Mouse (Mus musculus): ENCODE measurements around the gene Cacna1b.

Cacna1b gene

DNA sequence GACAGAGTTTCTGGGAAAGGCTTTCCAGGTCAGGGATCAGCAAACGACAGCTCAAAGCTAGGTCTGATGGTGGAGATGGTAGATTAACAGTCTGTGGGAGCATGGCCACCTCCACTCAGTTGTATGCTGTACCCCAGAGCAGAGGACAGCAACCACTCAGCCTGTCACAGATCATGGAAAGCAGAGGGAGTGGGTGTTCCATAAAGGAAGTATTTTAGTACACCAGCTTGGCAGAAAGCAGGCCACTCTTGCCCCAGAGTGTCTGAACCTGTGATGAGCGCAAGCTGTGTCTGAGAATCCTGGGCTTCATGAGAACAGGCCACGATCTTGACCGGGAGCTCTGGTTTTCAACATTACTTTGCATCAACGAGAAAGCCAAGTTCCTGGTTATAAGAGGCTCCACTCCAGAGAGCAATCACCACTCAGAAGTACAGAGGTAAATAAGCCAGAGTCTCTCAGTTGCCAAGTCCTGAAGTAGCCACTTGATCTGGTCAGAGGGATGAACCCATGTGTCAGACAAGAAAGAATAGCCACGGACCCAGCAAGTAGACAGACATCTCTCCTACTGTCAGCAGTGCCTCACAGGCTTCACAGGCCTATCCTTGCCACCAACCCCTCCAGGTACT lies 103.7 kb downstream of the Cacna1b start:
- in situ Hi-C loops (cut with MboI, MseI), result no loop called here

DNA sequence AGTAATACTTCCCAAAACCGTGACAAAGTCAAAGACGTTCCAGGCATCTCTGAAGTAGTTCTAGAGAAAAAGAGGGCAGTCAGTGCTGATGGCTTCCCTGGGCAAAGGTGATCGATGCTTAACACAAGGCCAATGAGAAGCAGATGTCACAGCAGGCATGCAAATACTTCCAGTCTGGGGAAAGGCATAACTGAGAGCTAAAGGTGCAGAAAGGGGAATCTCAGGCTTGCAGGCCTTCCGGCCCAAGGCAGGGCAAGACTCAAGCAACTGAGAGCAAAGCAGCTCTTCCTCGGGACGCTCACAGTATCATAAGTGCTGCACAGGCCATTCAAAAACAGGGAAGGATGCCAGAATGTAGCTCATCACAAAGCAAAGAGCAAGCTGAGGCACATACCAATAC lies 114.4 kb downstream of the Cacna1b start:
- in situ Hi-C loops (cut with MboI, MseI), result no loop called here

DNA sequence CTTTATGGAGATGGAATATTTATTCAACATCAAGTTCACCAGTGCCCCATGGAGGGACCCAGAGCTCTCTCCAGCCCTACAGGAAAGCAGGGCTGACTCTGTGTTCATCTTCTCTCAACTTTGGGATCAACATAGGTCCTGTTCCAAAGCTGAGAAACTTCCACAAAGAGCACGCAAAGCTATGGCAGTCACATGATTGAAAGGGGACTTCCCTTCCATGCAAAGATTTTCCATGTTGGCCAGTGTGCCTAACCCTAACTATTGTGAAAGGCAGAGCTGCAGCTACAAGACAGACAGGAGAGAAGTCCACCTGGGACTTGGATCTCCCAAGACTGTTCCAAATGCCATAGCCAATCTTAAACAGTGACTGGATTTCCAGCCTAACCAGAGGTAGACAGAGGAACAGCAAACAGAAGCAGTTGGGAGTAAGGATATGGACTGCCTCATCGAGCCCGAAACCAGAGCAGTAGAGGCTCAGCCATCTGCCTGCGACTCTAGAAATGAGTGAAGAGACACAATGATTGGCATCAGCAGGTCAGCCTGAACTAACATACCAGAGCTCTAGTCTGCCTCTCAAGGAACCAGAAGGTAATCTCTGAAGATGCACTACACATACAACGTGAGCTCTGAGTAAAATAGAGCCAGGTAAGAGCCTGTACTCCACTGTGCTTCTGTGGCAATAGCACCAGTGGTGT lies 116.4 kb downstream of the Cacna1b start:
- in situ Hi-C loops (cut with MboI, MseI), result no loop called here

DNA sequence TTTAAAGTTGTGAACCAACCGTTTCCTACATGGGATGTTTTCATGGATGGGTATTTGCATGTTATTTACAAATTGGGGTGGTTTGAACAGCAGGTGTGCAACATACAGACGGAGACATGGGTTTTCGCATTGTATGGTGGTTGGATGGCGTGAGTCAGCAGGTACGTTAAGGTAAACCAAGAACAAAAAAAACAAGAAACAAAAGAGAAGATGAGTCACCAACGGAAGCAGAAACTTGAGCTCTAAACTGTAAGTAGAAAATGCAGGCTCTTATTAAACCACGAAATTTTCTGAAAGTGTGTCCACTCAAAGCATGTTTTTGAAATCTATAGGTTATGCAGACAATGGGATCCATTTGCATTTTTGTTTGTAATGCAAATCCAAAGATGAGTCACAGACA lies 120.1 kb downstream of the Cacna1b start:
- in situ Hi-C loops (cut with MboI, MseI), result no loop called here

DNA sequence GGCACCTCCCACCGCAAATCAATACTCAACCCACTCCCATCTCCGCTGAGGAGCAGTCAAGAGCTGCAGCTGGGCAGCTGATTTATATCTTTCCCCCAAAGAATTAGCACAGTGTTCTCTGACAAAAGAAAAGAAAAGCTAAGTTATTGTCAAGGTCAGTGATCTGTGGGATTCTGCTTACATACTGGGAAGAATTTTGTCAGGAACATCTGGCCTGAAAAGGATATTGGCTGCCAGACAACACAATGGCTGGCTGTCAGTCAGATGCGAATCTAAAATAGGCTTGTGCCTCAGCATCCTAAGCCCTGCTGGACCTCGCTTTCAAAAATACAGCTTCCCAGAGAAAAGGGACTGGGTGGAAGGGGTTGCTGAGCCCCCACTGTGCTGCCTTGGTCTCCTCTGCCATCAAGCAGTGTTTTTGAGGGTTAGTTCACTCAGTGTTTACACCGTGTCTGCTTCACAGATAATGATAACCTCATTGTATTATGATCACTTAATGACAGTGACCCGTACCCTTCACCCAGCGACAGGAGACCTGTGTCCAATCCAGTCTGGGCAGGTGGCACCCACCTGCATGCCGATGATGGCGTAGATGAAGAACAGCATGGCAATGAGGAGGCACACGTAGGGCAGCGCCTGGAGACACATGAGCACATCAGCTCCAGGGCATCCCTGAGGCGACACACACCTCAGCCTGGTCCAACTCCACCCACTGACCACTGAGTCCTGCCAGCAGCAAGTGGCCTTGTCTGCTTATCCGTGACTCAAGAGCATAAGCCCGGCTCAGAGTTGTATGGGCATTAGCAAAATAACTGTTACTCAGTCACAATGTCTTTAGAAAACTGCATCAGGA lies 124.6 kb downstream of the Cacna1b start:
- in situ Hi-C loops (cut with MboI, MseI), result no loop called here

DNA sequence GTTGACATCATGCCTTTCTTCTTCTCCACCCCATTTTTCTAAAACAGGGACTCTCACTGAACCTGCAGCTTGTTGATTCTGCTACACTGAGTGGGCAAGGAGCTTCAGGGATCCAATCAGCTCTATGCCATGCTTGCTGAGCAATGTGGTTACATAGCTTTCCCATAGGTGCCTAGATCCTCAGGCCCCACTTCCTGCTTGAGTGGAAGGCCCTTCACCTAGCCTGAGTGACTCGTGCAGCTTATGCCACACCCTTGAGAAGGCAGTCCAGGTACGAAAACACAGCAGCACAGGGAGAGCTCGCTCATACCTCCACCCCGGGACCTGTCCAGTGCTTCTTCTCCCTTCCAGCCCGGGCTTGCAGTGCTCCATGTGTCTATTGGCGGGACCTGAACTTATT lies 129.3 kb downstream of the Cacna1b start:
- in situ Hi-C loops (cut with MboI, MseI), result no loop called here

DNA sequence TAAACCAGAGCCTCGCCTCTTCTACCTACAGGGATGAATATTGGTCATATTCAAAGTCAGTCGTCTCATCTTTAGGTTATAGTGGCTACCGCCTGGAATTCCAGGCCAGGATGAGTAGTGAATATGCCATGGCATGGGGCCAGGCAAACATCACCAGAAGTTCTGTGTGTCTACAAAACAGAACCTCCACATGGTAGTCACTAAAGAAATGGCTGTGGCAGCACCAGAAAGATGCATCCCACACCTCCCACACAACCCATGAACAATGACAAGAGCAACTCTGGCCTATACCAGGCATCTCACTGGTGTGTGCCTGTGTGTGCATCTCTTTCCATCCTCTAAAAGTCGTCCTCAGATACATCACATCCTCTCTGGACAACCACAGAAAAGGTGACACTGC lies 145.8 kb downstream of the Cacna1b start:
- in situ Hi-C loops (cut with MboI, MseI), result loop anchor here (5.0 kb wide), 1 partner anchor 85 kb away; no protein-coding TSS in a partner anchor

DNA sequence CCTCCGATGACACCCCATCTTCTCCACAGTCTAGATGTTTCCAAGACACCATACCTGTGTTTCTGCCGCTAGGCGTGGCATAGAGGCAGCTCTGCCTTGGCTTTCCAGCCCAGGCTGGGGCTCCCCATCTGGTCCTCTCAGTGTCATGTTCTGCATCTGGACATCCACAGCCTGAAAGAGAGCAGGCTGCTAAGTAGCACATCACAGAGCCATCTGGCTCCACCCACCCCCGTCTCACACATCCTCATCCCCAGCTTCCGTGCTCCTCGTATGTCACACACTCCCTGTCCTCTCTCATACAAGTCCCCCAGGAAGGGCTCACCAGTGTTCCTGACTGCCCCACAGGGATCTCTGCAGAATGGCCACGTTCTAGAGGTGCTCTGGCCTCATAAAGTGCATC lies 153.2 kb downstream of the Cacna1b start:
- in situ Hi-C loops (cut with MboI, MseI), result no loop called here

DNA sequence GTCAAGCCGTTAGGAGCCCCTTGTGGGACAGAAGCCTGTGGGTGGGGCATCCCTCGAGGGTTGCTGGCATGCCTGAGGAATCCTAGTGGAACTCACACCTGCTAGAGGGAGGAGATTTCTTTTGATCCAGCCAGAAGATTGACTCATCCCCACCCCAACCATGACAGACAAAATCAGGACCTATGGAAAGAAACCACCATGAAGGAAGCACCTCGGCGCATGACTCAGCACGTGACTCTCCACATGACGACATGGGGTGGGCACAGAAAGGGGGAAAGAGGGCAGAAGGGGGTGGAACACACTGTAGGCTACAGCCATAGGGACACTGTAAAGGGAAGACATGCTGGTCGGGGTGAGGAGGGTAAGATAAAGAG lies 154.2 kb downstream of the Cacna1b start:
- in situ Hi-C loops (cut with MboI, MseI), result no loop called here

DNA sequence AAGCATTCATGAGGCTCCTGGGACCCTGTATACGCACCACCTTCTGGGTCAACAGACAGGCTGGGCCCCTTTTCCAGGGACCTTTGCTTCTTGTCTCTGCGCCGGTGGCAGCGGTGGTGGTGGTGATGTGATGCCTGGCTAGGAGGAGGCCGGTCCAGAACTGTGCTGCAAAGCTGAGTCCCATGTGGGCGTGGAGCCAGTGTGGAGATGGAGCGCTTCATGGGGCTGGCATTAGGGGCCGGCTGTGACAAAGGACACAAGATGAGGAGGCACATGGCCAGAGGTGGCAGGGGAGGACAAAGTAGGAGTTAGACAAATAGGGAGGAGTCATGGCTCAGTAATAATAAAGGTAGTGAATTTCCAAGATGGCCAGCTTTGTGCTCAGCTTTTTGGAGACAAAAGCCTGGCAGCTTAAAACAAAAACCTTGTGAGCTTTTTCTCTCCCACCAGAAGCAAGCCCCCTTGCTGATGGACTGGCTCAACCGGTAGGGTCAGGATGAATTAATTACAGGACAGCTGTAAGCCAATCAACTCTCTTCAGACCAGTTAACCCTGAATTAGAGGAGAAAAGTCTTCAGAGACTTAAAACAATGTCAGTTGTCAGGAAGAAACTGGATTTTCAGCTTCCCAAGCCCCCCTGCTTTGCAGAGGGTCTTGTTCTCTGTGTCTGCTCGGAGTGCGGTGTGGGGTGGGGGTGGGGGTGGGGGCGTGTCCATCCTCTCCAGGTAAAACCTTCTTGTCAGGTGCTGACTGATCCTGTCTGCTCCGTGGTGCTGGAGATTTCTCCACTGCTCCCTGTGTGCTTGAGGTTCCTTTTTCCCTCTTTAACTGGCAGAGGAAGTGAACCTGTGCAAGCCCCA lies 154.8 kb downstream of the Cacna1b start:
- in situ Hi-C loops (cut with MboI, MseI), result no loop called here

DNA sequence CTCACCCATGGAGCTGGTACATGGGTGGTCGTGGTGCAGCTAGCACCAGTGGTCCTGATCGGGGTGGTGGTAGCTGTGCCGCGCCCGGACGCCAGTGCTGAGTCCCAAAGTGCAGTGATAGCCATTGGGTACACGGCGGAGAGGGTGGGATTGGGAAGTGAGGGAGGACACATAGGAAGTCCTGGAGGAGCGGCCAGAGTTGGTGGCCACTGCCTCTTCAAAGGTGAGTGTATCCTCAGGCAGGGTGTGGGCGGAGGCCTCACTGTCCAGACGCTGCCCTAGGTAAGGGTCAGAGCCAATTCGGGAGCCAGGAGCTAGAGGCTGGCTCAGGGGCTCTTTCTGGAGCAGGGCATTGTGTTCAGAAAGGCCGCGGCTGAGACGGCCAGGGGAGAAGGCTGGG lies 156.4 kb downstream of the Cacna1b start:
- in situ Hi-C loops (cut with MboI, MseI), result no loop called here

DNA sequence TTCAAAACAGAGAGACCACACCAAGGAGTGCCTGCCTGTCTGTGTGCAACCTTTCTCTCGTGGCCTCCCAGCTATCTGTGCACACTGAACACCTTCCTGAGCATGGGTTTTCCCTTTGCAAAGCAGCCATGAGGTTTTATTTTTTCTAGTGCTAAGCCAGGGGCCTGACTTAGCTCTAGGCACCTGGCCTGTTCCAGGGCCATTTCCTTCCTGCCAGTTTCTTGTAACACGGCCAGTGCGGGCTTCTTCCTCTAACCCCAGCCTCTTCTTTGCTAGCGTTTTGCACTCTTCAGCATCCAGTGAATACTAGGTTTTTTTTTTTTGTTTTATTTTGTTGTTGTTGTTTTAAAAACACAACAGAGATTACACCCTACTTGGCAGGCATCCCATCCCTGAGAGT lies 157.9 kb downstream of the Cacna1b start:
- in situ Hi-C loops (cut with MboI, MseI), result no loop called here

DNA sequence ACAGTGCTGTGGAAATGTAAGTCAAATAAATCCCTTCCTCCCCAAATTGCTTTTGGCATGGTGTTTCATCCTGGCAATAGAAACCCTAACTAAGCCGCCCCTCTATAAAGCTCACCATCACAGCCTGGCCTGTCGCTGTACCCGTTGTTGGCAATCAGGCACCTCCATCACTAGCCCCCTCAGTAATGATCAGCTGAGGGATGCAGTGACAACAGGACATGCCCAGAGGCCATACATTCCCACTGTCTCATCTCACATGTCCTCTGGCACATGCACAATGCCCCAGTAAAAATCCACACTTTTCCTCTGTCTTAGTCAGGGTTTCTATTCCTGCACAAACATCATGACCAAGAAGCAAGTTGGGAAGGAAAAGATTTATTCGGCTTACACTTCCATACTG lies 173.5 kb downstream of the Cacna1b start:
- in situ Hi-C loops (cut with MboI, MseI), result no loop called here

DNA sequence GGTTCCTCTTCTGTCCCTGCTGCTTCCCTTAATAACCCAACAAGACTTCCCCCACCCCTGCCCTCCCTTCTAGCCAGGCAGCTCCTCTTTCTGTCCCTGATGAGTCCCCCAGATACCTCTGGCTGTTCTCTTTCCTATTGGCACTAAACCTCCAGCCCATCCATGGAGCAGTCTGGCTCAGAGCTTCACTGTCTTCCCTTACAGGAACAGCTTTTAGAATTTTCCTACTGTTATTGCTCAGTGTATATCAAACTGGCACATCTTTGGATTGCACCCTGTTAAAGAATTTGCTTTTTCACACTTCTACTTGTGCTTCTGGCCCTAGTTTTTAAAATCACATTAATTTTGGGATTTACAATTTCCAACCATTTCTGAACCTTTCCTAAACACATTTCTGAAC lies 175.0 kb downstream of the Cacna1b start:
- in situ Hi-C loops (cut with MboI, MseI), result no loop called here

DNA sequence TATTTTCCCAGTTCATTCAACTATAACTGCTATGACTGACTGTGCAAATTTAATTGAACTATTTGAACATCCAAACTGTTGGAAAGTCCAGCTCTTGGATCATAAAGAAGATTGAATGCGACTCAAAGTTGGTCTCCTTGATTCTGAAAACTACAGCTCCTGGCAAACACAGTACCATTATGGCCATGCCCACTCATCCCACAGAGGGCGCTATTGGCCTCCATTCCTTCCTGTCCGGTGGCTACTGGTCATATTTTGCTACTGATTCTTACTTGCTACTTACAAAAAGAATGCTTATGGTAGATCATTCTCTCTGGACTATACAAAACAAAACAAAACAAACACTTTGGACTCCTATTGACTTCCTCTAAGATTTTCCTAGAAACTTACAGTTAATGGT lies 188.3 kb downstream of the Cacna1b start:
- in situ Hi-C loops (cut with MboI, MseI), result no loop called here

DNA sequence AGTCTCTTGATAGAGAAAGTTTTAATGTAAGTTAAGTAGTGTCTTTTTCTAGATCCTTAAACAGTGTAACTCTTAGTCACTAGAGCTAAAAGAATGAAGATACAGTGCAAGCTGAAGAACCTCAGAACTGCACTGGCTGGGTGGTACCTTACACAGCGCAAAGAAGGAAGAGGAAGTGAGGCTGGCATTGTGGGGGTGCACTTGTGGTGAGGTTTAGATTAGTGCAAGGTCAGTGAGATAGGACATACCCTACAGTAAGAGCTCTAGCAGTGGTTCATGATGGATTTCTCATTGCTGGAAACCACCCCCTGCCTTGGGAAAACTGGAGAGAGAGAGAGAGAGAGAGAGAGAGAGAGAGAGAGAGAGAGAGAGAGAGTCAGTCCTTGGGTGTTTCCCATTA lies 192.0 kb downstream of the Cacna1b start:
- in situ Hi-C loops (cut with MboI, MseI), result no loop called here

DNA sequence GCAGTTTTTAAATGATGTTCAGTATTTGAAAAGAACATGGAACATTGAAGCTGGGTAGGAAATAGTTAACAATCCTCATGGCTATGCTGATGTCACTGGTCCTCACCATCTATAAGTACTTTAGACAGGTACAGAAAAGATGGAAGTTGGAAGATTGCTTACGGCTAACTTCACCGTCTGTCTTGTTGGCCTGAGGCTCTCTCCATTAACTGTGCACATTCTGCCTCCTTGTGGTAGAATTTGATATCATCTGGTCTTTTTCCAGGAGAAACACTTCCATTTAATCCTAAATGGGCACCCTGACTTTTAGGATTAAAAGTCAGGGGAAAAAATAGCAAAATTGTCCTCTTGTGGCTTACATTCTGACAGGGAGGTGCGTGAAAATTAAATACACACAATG lies 194.4 kb downstream of the Cacna1b start:
- in situ Hi-C loops (cut with MboI, MseI), result loop anchor here (5.0 to 10.0 kb wide), 2 partner anchors 224 to 276 kb away; partner anchors contain the start of gene Il1f10

DNA sequence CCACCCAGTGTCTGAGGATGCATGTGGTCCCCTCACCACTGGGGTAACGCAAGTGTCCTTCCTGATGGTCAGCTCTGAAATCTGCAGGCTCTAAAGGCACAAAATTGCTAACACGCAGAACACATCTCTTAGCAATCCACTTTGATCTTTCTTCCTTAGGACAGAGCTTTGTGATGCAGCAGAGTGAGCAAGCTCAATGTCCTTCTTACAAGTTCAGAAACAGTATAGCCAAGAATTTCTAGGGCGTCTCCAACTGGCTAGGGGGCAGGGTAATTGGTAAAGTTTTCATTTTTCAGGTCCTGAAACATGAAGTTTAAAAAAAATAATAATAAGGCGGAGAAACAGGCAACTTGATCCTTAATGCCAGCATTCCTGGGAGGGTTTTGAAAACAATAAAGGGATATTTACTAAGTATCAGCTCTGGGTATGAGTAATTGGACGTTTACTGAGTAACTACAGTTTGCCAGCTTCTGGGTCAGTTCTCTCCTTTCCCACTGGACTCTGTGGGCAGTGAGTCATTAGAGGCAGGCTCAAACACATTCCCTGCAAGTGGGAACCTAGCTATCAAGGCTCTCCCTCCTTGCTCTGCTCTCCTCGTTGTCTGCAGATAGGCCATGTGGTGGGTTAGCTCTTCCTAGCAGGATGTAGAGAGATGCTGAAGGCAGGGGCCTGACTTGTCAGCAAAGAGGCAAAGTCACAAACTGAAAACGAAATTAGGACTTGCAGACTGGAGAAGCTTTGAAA lies 200.2 kb downstream of the Cacna1b start:
- in situ Hi-C loops (cut with MboI, MseI), result loop anchor here (10.0 kb wide), 1 partner anchor 218 kb away; no protein-coding TSS in a partner anchor

DNA sequence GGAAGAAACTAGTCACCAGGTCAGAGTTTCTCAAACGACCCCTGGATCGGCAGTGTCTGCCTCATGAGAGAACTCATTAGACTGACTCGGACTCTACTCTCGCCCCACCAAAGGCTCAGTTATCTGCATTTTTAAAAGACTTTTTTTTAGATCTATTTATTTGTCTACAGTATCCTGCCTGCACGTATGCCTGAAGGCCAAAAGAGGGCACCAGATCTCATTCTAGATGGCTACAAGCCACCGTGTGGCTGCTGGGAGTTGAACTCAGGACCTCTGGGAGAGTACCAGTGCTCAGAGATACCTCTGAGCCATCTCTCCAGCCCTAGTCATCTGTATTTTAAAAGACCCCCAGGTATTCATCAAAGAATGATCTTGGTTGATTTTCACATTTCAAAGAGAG lies 201.0 kb downstream of the Cacna1b start:
- in situ Hi-C loops (cut with MboI, MseI), result loop anchor here (10.0 kb wide), 1 partner anchor 217 kb away; no protein-coding TSS in a partner anchor

DNA sequence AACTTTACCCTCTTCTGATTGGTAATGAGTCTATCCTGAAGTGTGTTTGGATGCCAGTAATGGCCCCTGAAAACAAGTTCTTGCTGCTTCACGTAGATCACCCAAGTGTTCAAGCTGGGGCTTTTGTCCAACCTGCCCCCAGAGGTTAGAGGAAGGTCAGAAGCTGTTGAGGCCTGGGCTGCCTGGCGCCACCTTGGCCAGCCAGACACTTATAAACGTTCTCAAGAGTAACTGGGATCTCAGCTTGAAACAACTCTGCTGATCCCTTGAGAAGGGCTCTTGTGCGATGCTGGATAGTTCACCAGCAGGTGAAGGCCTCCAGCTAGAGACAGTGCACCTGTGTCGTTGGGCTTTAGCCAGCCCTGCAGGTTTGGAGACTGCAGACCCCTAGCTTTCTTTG lies 202.8 kb downstream of the Cacna1b start:
- in situ Hi-C loops (cut with MboI, MseI), result loop anchor here (10.0 kb wide), 1 partner anchor 215 kb away; no protein-coding TSS in a partner anchor

DNA sequence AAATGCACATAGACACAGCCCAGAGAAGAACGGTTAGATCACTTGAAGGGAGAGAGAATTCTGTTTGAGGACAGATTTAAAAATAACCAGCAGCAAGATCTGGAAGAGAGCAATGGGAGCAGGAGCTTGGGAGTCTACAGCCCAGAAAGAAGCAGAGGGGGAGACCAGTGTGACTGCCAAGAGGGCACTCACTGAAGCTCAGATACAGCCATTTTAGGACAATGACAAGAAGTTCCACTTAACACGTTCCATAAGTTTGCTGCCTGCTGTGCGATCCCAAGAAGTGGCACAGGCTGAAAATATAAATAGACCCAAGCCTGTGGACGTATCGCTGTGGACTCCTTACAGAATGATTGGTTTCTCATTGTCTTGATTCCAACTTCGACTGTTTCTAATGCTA lies 206.6 kb downstream of the Cacna1b start:
- in situ Hi-C loops (cut with MboI, MseI), result no loop called here
